ENCODE assay signal across 9 mouse cellular contexts in genomic region chr13:44065741-44066185, GRCm38 (mm10).
DNase-seq lines count a peak whose midpoint lies in the region.
"Had no signal": no experiment of that assay in that cellular context is flagged by ENCODE, and none has a peak within 500 bp of the region (broad histone marks: within the 10 kb centered on the region; RNA-seq: fewer than 3 reads in every experiment).

No protein-coding gene starts in this region.

- H3K27me3 ChIP-seq in heart, embryonic 10.5 days (ENCODE audit: insufficient read depth, poor library complexity, severe bottlenecking) = no peaks in the 10 kb centered on the region
- H3K27me3 ChIP-seq: Patski had no signal

- DNase-seq in left cerebral cortex, postnatal 4 days = peak; percentile 24
- no peak for DNase-seq in left cerebral cortex, adult 9 months (ENCODE audit: low spot score in 2 of 2)
- DNase-seq in heart, embryonic 10.5 days (ENCODE audit: low spot score) = no peak
- peak; percentile 88 to 94 for DNase-seq in kidney, postnatal 25 days
- peak; percentile 76 for DNase-seq in naive thymus-derived CD4-positive, alpha-beta T cell, adult 2 months (ENCODE audit: low read depth)
- no peak for DNase-seq in layer of hippocampus, adult 18-20 months (ENCODE audit: low spot score in 2 of 2)
- DNase-seq in right cerebral cortex, adult 2 months (ENCODE audit: low spot score in 2 of 2) = no peak
- no peak for DNase-seq in right cerebral cortex, postnatal 36 days (ENCODE audit: low spot score in 2 of 2)

- no peaks in the 10 kb centered on the region for H3K36me3 ChIP-seq in heart, embryonic 10.5 days

- no peaks in the 10 kb centered on the region for H3K9me3 ChIP-seq in heart, embryonic 10.5 days

- peak overlapping the region; percentile 88 for H3K27ac ChIP-seq in heart, embryonic 10.5 days

- WGBS in heart, embryonic 10.5 days = 15% methylated on average over 13 of the region's 13 CpGs

- intact Hi-C loops in left cerebral cortex, postnatal 4 days (cut with DNase I) = no loop called here

- H3K4me3 ChIP-seq in heart, embryonic 10.5 days = peak overlapping the region; percentile 22; the same call in 1 of the 2 replicates

- H3K4me1 ChIP-seq in heart, embryonic 10.5 days = peaks cover 64% of the 10 kb centered on the region

Comparison
In these comparisons a context has a peak if more than half of its experiments do, and no peak if none do; other contexts are left out.
1. DNase-seq: peak in left cerebral cortex, postnatal 4 days (single experiment), kidney, postnatal 25 days (2 of 2) and naive thymus-derived CD4-positive, alpha-beta T cell, adult 2 months (single experiment); none in left cerebral cortex, adult 9 months (0 of 2), heart, embryonic 10.5 days (single experiment), layer of hippocampus, adult 18-20 months (0 of 2), right cerebral cortex, adult 2 months (0 of 2) and right cerebral cortex, postnatal 36 days (0 of 2).